Mouse (Mus musculus): ENCODE results near the gene Auts2. TPM values are rescaled to one million over a fixed set of nuclear protein-coding genes. Genes with fewer than 3 reads are reported as not detected.

Auts2 gene
- polyA plus RNA-seq, 1 experiment from 2014 or later: 30.4 TPM

- H3K4me2 ChIP-seq (ENCODE audit: low read length): no peak overlapping the region
- no peak for ATAC-seq (replicated peaks; ENCODE audit: low FRiP score, low TSS enrichment, low read depth)
- H3K4me3 ChIP-seq (ENCODE audit: low read depth, low read length): no peak overlapping the region
- no peaks in the 10 kb centered on the region for H3K36me3 ChIP-seq (ENCODE audit: control insufficient read depth, insufficient read depth, low read length)
- no peaks in the 10 kb centered on the region for H3K9me3 ChIP-seq (ENCODE audit: control insufficient read depth, low read length)
- WGBS: 82% methylated on average over 4 of the region's 4 CpGs
- no peaks in the 10 kb centered on the region for H3K27me3 ChIP-seq (replicated peaks; ENCODE audit: control insufficient read depth, insufficient read depth, low read length)
- H3K9ac ChIP-seq (ENCODE audit: low read length): no peak overlapping the region
- peaks cover 6% of the 10 kb centered on the region; the same call in 1 of the 2 replicates for H3K4me1 ChIP-seq (replicated peaks; ENCODE audit: control insufficient read depth, insufficient read depth, low read length)
- DNase-seq (ENCODE audit: low spot score): no peak
- no peak overlapping the region for H3K27ac ChIP-seq (ENCODE audit: low read depth)
These were observed 243.4 kb downstream of the Auts2 start for GRCm38 (mm10) chr5:132299716-132300115.

- no peaks in the 10 kb centered on the region for H3K27me3 ChIP-seq (replicated peaks; ENCODE audit: control insufficient read depth, insufficient read depth, low read length)
- ATAC-seq (replicated peaks; ENCODE audit: low FRiP score, low TSS enrichment, low read depth): no peak
- H3K4me1 ChIP-seq (replicated peaks; ENCODE audit: control insufficient read depth, insufficient read depth, low read length): peaks cover 6% of the 10 kb centered on the region; the same call in 1 of the 2 replicates
- H3K4me2 ChIP-seq (ENCODE audit: low read length): no peak overlapping the region
- no peak overlapping the region for H3K4me3 ChIP-seq (ENCODE audit: low read depth, low read length)
- H3K27ac ChIP-seq (ENCODE audit: low read depth): no peak overlapping the region
- no peak overlapping the region for H3K9ac ChIP-seq (ENCODE audit: low read length)
- H3K36me3 ChIP-seq (ENCODE audit: control insufficient read depth, insufficient read depth, low read length): no peaks in the 10 kb centered on the region
- no peak for DNase-seq (ENCODE audit: low spot score)
- H3K9me3 ChIP-seq (ENCODE audit: control insufficient read depth, low read length): no peaks in the 10 kb centered on the region
These were observed 244.1 kb downstream of the Auts2 start for GRCm38 (mm10) chr5:132298996-132299395.

DNA sequence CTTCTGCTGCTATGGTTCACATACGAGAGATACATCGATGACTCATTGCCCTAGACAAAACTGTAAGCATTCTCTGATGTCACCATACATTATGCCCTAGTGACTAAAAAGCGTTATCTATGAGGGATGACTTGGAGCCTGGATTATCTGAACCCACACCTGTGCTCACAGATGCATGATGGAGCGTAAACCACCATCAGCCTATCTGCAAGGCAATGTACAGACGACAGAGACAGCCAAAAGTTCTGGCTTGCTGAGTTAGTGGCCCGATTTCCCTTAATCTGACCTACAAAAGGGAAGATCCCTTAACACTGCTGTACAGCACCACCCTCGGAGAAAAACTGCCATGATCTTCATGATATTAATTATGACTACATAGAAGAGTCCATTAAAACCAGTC, 245.8 kb downstream of the Auts2 start:
- ATAC-seq (replicated peaks; ENCODE audit: low FRiP score, low TSS enrichment, low read depth) (no peak), DNase-seq (ENCODE audit: low spot score) (no peak)
- Histone ChIP-seq H3K27ac (ENCODE audit: low read depth) (no peak overlapping the region), H3K9ac (ENCODE audit: low read length) (no peak overlapping the region), H3K9me3 (ENCODE audit: control insufficient read depth, low read length) (no peaks in the 10 kb centered on the region), H3K4me1 (replicated peaks; ENCODE audit: control insufficient read depth, insufficient read depth, low read length) (peaks cover 6% of the 10 kb centered on the region; the same call in 1 of the 2 replicates), H3K4me2 (ENCODE audit: low read length) (no peak overlapping the region), H3K36me3 (ENCODE audit: control insufficient read depth, insufficient read depth, low read length) (no peaks in the 10 kb centered on the region), H3K27me3 (replicated peaks; ENCODE audit: control insufficient read depth, insufficient read depth, low read length) (no peaks in the 10 kb centered on the region), H3K4me3 (ENCODE audit: low read depth, low read length) (no peak overlapping the region)
- WGBS: 92% methylated on average over 7 of the region's 7 CpGs

DNA sequence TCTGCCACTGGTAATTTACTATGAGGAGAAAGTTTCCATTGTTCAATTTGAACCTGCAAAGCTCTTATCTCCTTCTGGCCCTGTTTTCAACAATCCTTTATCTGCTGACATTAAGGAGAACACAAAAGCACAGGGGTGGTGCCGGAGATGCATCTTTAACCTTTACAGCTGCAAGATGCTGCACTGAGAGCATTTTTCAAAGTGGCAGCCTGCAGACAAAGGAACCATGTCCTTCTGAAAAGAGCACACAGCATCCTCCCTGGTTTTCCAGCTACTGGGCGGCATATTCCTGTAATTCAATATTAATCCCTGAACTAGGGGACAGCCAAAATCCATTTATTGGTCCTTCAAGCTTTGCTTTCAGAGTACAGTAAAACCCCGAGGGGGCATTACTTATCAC, 248.7 kb downstream of the Auts2 start:
- no peak overlapping the region for H3K4me3 ChIP-seq (ENCODE audit: low read depth, low read length)
- no peak overlapping the region for H3K27ac ChIP-seq (ENCODE audit: low read depth)
- 53% methylated on average over 3 of the region's 3 CpGs for WGBS
- H3K9me3 ChIP-seq (ENCODE audit: control insufficient read depth, low read length): no peaks in the 10 kb centered on the region
- ATAC-seq (replicated peaks; ENCODE audit: low FRiP score, low TSS enrichment, low read depth) (no peak), DNase-seq (ENCODE audit: low spot score) (no peak)
- H3K4me1 ChIP-seq (replicated peaks; ENCODE audit: control insufficient read depth, insufficient read depth, low read length): peaks cover 11% of the 10 kb centered on the region; the same call in 1 of the 2 replicates
- H3K4me2 ChIP-seq (ENCODE audit: low read length): no peak overlapping the region
- H3K36me3 ChIP-seq (ENCODE audit: control insufficient read depth, insufficient read depth, low read length): no peaks in the 10 kb centered on the region
- H3K27me3 ChIP-seq (replicated peaks; ENCODE audit: control insufficient read depth, insufficient read depth, low read length): no peaks in the 10 kb centered on the region
- no peak overlapping the region for H3K9ac ChIP-seq (ENCODE audit: low read length)

DNA sequence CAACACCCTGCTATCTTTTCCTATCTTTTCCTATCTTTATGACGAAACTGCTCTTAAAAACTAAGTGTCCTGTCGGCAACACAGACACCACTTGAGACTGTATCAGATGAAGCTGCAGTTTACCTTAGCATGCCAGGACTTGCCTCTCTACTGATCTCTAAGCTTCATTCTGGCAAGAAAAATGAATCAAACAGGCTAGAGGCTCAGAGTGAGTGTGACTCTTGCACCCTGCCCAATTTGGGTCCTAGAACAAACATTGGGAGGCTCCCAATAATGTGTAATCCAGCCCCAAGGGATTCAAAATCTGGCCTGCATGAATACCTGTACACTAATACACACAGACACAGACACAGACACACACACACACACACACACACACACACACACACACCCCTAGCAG, 250.2 kb downstream of the Auts2 start:
- Histone ChIP-seq H3K27me3 (replicated peaks; ENCODE audit: control insufficient read depth, insufficient read depth, low read length) (no peaks in the 10 kb centered on the region), H3K36me3 (ENCODE audit: control insufficient read depth, insufficient read depth, low read length) (no peaks in the 10 kb centered on the region), H3K4me3 (ENCODE audit: low read depth, low read length) (no peak overlapping the region), H3K9ac (ENCODE audit: low read length) (no peak overlapping the region), H3K4me1 (replicated peaks; ENCODE audit: control insufficient read depth, insufficient read depth, low read length) (peaks cover 11% of the 10 kb centered on the region; the same call in 1 of the 2 replicates), H3K4me2 (ENCODE audit: low read length) (no peak overlapping the region), H3K27ac (ENCODE audit: low read depth) (no peak overlapping the region), H3K9me3 (ENCODE audit: control insufficient read depth, low read length) (no peaks in the 10 kb centered on the region)
- DNase-seq (ENCODE audit: low spot score): no peak
- 73% methylated on average over 2 of the region's 2 CpGs for WGBS
- no peak for ATAC-seq (replicated peaks; ENCODE audit: low FRiP score, low TSS enrichment, low read depth)

DNA sequence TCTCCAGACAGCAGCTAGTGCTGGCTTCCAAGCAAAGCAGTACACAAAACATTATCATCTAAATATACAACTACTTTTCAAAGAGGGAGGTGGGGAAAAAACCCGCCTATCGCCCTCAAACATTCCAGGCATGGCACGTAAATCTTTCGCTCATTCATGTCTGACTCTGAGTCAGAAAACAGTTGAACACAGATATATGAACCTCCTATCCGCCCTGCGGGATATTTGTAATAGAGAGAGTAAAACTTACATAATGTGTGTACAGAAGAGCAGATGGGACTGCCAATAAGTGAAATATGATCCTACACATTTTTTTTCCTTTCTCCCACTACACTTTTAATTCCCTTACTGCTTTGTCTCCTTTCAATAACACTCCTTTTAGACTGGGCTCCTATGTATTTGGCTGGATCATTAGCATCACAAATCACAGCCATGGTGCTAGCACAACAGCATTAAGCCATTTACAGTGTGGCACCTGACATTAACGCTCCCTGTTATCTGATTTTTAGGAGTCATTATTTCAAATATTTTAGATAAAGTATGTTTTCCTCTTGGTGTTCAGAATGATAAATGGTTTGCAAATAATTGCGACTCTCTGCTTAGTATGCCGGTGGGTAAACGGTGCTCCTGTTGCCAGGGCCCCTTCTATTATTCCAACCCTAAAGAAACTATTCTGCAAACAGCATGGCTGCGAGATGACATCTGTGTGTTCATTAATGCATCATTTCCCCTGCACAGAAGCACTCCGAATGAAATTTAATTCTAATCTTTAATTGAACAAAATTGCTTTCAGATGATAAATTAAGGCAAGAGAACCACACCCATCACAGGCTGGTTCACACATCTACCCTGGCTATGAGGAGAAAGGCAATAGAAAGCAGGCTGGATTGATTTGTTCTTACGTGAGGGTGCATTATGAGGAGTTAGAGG, 252.3 kb downstream of the Auts2 start:
- no peak overlapping the region for H3K4me3 ChIP-seq (ENCODE audit: low read depth, low read length)
- H3K4me2 ChIP-seq (ENCODE audit: low read length): no peak overlapping the region
- peaks cover 11% of the 10 kb centered on the region; the same call in 1 of the 2 replicates for H3K4me1 ChIP-seq (replicated peaks; ENCODE audit: control insufficient read depth, insufficient read depth, low read length)
- H3K9me3 ChIP-seq (ENCODE audit: control insufficient read depth, low read length): no peaks in the 10 kb centered on the region
- H3K36me3 ChIP-seq (ENCODE audit: control insufficient read depth, insufficient read depth, low read length): no peaks in the 10 kb centered on the region
- H3K27me3 ChIP-seq (replicated peaks; ENCODE audit: control insufficient read depth, insufficient read depth, low read length): no peaks in the 10 kb centered on the region
- no peak for DNase-seq (ENCODE audit: low spot score)
- no peak for ATAC-seq (replicated peaks; ENCODE audit: low FRiP score, low TSS enrichment, low read depth)
- 43% methylated on average over 13 of the region's 13 CpGs for WGBS
- H3K27ac ChIP-seq (ENCODE audit: low read depth): no peak overlapping the region
- H3K9ac ChIP-seq (ENCODE audit: low read length): no peak overlapping the region

DNA sequence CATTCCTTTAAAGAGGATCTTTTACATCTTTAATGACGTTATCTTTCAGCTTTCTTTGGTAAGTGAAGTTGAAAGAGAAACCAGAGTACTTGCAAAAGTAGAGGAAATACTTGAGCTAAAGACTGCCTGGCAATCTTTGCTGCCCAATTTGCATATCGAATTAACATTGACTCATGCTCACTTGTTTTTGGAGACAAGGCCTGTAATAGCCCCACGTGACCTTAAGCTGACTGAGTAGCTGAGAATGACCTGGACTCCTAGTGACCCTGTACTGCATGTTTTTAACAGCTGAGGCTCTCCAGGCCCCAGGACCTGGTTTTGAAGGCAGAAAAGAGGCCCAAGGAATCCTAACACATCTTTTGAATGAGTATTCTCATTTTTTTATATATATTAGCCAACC, 259.4 kb downstream of the Auts2 start:
- H3K9ac ChIP-seq (ENCODE audit: low read length): no peak overlapping the region
- 77% methylated on average over 3 of the region's 3 CpGs for WGBS
- no peak overlapping the region for H3K4me3 ChIP-seq (ENCODE audit: low read depth, low read length)
- no peak for ATAC-seq (replicated peaks; ENCODE audit: low FRiP score, low TSS enrichment, low read depth)
- H3K36me3 ChIP-seq (ENCODE audit: control insufficient read depth, insufficient read depth, low read length): no peaks in the 10 kb centered on the region
- no peak overlapping the region for H3K27ac ChIP-seq (ENCODE audit: low read depth)
- DNase-seq (ENCODE audit: low spot score): no peak
- H3K4me2 ChIP-seq (ENCODE audit: low read length): no peak overlapping the region
- H3K9me3 ChIP-seq (ENCODE audit: control insufficient read depth, low read length): no peaks in the 10 kb centered on the region
- H3K4me1 ChIP-seq (replicated peaks; ENCODE audit: control insufficient read depth, insufficient read depth, low read length): no peaks in the 10 kb centered on the region
- H3K27me3 ChIP-seq (replicated peaks; ENCODE audit: control insufficient read depth, insufficient read depth, low read length): no peaks in the 10 kb centered on the region

- WGBS: 58% methylated on average over 15 of the region's 15 CpGs
- H3K9ac ChIP-seq (ENCODE audit: low read length): no peak overlapping the region
- H3K4me2 ChIP-seq (ENCODE audit: low read length): no peak overlapping the region
- no peak overlapping the region for H3K27ac ChIP-seq (ENCODE audit: low read depth)
- H3K4me1 ChIP-seq (replicated peaks; ENCODE audit: control insufficient read depth, insufficient read depth, low read length): peaks cover 8% of the 10 kb centered on the region
- no peak overlapping the region for H3K4me3 ChIP-seq (ENCODE audit: low read depth, low read length)
- no peaks in the 10 kb centered on the region for H3K9me3 ChIP-seq (ENCODE audit: control insufficient read depth, low read length)
- H3K27me3 ChIP-seq (replicated peaks; ENCODE audit: control insufficient read depth, insufficient read depth, low read length): no peaks in the 10 kb centered on the region
- ATAC-seq (replicated peaks; ENCODE audit: low FRiP score, low TSS enrichment, low read depth): no peak
- no peak for DNase-seq (ENCODE audit: low spot score)
- H3K36me3 ChIP-seq (ENCODE audit: control insufficient read depth, insufficient read depth, low read length): no peaks in the 10 kb centered on the region
These were observed 268.8 kb downstream of the Auts2 start for GRCm38 (mm10) chr5:132274098-132274898.
